Mouse (Mus musculus) limb, embryonic 11.5 days (tissue): ENCODE measurements around the gene Gm10719. TPM values are rescaled to one million over a fixed set of nuclear protein-coding genes. Genes with fewer than 3 reads are reported as not detected.
A peak's percentile ranks its signal among the peaks of the same experiment; 100 is the strongest.
"Not testable (repeated sequence)": the region's sequence is repeated elsewhere in the genome, so short reads cannot be mapped to it uniquely, and the experiment has no call there.

Experiments used
- ATAC-seq: fragments of 200-750 bp; cut with Nextera tagmentation; 2 replicates; pipeline ENCODE4 v1.8.0; 2017; ENCODE audit warnings: low read depth; ENCODE audit not compliant: insufficient number of reproducible peaks, low FRiP score, low TSS enrichment
- DNase-seq: peaks from one replicate; pipeline ENCODE4 v3.0.0-alpha.2; 2015; ENCODE audit warnings: low spot score
- H3K27ac ChIP-seq: fragments of 300-500 bp; sonication (generic); replicated peaks from 2 replicates; pipeline ENCODE4 v1.5.1; 2014; ENCODE audit warnings: low read depth, mild to moderate bottlenecking, low read length
- H3K27me3 ChIP-seq: fragments of 300-500 bp; sonication (generic); 2 replicates; pipeline ENCODE4 v1.6.1; 2014; ENCODE audit warnings: mild to moderate bottlenecking, low read length, mixed read lengths; ENCODE audit not compliant: control insufficient read depth, insufficient read depth
- H3K36me3 ChIP-seq: fragments of 300-500 bp; sonication (generic); 2 replicates; pipeline ENCODE4 v1.6.1; 2014; ENCODE audit warnings: mild to moderate bottlenecking, low read length, moderate library complexity, mixed read lengths; ENCODE audit not compliant: control insufficient read depth, insufficient read depth
- H3K4me1 ChIP-seq: fragments of 300-500 bp; sonication (generic); 2 replicates; pipeline ENCODE4 v1.6.1; 2014; ENCODE audit warnings: low read length, mixed read lengths; ENCODE audit not compliant: control insufficient read depth, insufficient read depth
- H3K4me2 ChIP-seq: fragments of 300-500 bp; sonication (generic); 2 replicates; pipeline ENCODE4 v1.6.1; 2014; ENCODE audit warnings: low read depth, mild to moderate bottlenecking, moderate library complexity; ENCODE audit not compliant: severe bottlenecking
- H3K4me3 ChIP-seq: fragments of 300-500 bp; sonication (generic); 2 replicates; pipeline ENCODE4 v1.5.1; 2014; ENCODE audit warnings: low read depth, low read length
- H3K9ac ChIP-seq: fragments of 300-500 bp; sonication (generic); 2 replicates; pipeline ENCODE4 v1.6.1; 2014; ENCODE audit warnings: mild to moderate bottlenecking, low read length
- H3K9me3 ChIP-seq: fragments of 300-500 bp; sonication (generic); 2 replicates; pipeline ENCODE4 v1.6.1; 2016; ENCODE audit warnings: low read length; ENCODE audit not compliant: control insufficient read depth
- WGBS: fragments of 180-500 bp; shearing (Covaris S2); extraction: QIAGEN DNeasy Blood & Tissue Kit; methylation state at CpG from one replicate; pipeline ENCODE4 v1.1.7; 2014; 5-methylcytosine and 5-hydroxymethylcytosine counted together
- polyA plus RNA-seq: library from polyadenylated mRNA; unstranded; fragments of >200 nt; fragmentation: Nextera tagmentation; extraction: Ambion mirVana; gene quantifications from 2 replicates; pipeline ENCODE4 v1.2.1, GENCODE M21; 2014

Gm10719 gene
- polyA plus RNA-seq, 1 experiment from 2014 or later, result not detected

GRCm38 (mm10) chr9:3023312-3023984, 6.2 kb downstream of the Gm10719 start, which contains the start of gene Gm10718:
Gene Gm10718, plus strand, starts transcription at chr9:3023547.
- H3K9ac ChIP-seq, H3K27ac ChIP-seq, H3K4me3 ChIP-seq, H3K36me3 ChIP-seq, H3K27me3 ChIP-seq, DNase-seq, H3K4me1 ChIP-seq, H3K4me2 ChIP-seq, H3K9me3 ChIP-seq, ATAC-seq: not testable (repeated sequence)
- 72% methylated on average over 9 of the region's 13 CpGs for WGBS

- not testable (repeated sequence) for H3K27ac ChIP-seq, H3K9ac ChIP-seq, H3K4me2 ChIP-seq, H3K4me3 ChIP-seq, H3K27me3 ChIP-seq, ATAC-seq, H3K4me1 ChIP-seq, DNase-seq, H3K36me3 ChIP-seq, H3K9me3 ChIP-seq
- whole genome bisulfite sequencing, result 68% methylated on average over 15 of the region's 16 CpGs
Observed at GRCm38 (mm10) chr9:3023985-3024648, 6.9 kb downstream of the Gm10719 start.

GRCm38 (mm10) chr9:3024912-3025467, 7.8 kb downstream of the Gm10719 start, which contains the start of gene Gm10717:
Gene Gm10717, plus strand, starts transcription at chr9:3025417.
- H3K36me3 ChIP-seq, H3K9ac ChIP-seq, DNase-seq, ATAC-seq, H3K9me3 ChIP-seq, H3K27ac ChIP-seq, H3K27me3 ChIP-seq, H3K4me3 ChIP-seq, H3K4me2 ChIP-seq, H3K4me1 ChIP-seq: not testable (repeated sequence)
- 73% methylated on average over 12 of the region's 12 CpGs for WGBS

- H3K27me3 ChIP-seq, DNase-seq, H3K36me3 ChIP-seq, H3K4me3 ChIP-seq, H3K27ac ChIP-seq, H3K4me2 ChIP-seq, H3K9ac ChIP-seq, H3K9me3 ChIP-seq, H3K4me1 ChIP-seq, ATAC-seq: not testable (repeated sequence)
- 67% methylated on average over 4 of the region's 6 CpGs for WGBS
Observed at GRCm38 (mm10) chr9:3025653-3026052, 8.4 kb downstream of the Gm10719 start.

- WGBS, result 73% methylated on average over 5 of the region's 5 CpGs
- ATAC-seq, result not testable (repeated sequence)
Observed at GRCm38 (mm10) chr9:3026136-3026535, 8.9 kb downstream of the Gm10719 start.

GRCm38 (mm10) chr9:3026741-3027140, 9.5 kb downstream of the Gm10719 start:
- not testable (repeated sequence) for H3K27me3 ChIP-seq, H3K4me1 ChIP-seq, DNase-seq, H3K36me3 ChIP-seq, H3K9ac ChIP-seq, H3K9me3 ChIP-seq, H3K27ac ChIP-seq, H3K4me3 ChIP-seq, H3K4me2 ChIP-seq, ATAC-seq
- WGBS, result 65% methylated on average over 9 of the region's 9 CpGs

More at GRCm38 (mm10) chr9:3026136-3026535, 8.9 kb downstream of the Gm10719 start:
- not testable (repeated sequence) for H3K9me3 ChIP-seq, H3K9ac ChIP-seq, H3K27me3 ChIP-seq, H3K4me2 ChIP-seq, H3K4me3 ChIP-seq, DNase-seq, H3K27ac ChIP-seq, H3K4me1 ChIP-seq, H3K36me3 ChIP-seq

- DNase-seq, result peak; percentile 51
- not testable (repeated sequence) for H3K4me1 ChIP-seq, ATAC-seq, H3K9me3 ChIP-seq, H3K4me2 ChIP-seq, H3K4me3 ChIP-seq, H3K27me3 ChIP-seq, H3K27ac ChIP-seq, H3K9ac ChIP-seq, H3K36me3 ChIP-seq
- WGBS, result 72% methylated on average over 9 of the region's 9 CpGs
Observed at GRCm38 (mm10) chr9:3027200-3027599, 10.0 kb downstream of the Gm10719 start.

GRCm38 (mm10) chr9:3029276-3030000, 12.2 kb downstream of the Gm10719 start:
- DNase-seq, H3K27me3 ChIP-seq, H3K27ac ChIP-seq, H3K4me1 ChIP-seq, H3K9me3 ChIP-seq, H3K4me3 ChIP-seq, H3K9ac ChIP-seq, H3K36me3 ChIP-seq, H3K4me2 ChIP-seq, ATAC-seq: not testable (repeated sequence)
- WGBS, result 65% methylated on average over 12 of the region's 16 CpGs
